Mouse (Mus musculus) adrenal gland, postnatal 14 days (tissue): ENCODE measurements around the gene Ston2. TPM values are rescaled to one million over a fixed set of nuclear protein-coding genes. Genes with fewer than 3 reads are reported as not detected.

Experiments used
- DNase-seq: peaks from one replicate; pipeline ENCODE4 v3.0.0; 2021; ENCODE audit warnings: mixed read lengths
- long read RNA-seq, 2 experiments: library from polyadenylated mRNA; stranded (forward); transcript quantifications; one replicate each; pipeline ENCODE4 v2.0.0; 2021
- total RNA-seq: library from RNA; stranded (reverse); gene quantifications from 2 replicates; pipeline ENCODE4 v1.2.3, GENCODE M21; 2021

Ston2 gene
- 6.4 and 10.1 TPM in 2 replicates for total RNA-seq
- long read RNA-seq, experiment 1, partial matches to known transcripts: 1 of 1 reads
- long read RNA-seq, experiment 1, other reads (novel, unspliced or antisense): 0 of 1 reads
- long read RNA-seq, experiment 2, partial matches to known transcripts: 1 of 2 reads
- long read RNA-seq, experiment 2, other reads (novel, unspliced or antisense): 1 of 2 reads

DNA sequence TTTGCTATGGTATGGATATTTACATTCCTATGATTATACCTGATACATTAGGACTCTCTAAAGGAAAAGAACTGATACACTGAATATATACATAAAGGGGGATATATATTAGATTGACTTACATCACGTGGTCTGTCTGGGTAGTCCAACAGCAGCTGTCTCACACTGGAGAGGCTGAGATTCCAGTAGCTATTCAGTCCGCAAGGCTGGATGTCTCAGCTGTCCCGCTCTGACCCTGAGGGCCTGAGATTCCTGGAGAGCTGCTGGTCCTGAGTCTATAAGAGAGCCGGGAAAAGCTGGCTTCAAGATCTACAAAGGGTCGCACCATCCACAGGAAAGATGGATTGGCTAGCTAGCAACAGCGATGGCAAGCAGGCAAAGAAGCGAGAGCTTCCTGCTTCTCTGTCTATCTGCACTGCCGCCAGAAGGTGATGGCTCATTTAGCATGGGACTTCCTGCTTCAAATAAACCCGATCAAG lies at the start of gene Ston2:
Gene Ston2 (minus strand): TSS at position 429 of the 479 bp plus-strand sequence.
- no peak for DNase-seq

GRCm38 (mm10) chr12:91837401-91838065 lies 49.3 kb upstream of the Ston2 start:
- DNase-seq: peak; percentile 87

- DNase-seq: no peak
These were observed 45.7 kb upstream of the Ston2 start for GRCm38 (mm10) chr12:91833939-91834333.

- no peak for DNase-seq
These were observed 45.2 kb upstream of the Ston2 start for GRCm38 (mm10) chr12:91833237-91833938.

DNA sequence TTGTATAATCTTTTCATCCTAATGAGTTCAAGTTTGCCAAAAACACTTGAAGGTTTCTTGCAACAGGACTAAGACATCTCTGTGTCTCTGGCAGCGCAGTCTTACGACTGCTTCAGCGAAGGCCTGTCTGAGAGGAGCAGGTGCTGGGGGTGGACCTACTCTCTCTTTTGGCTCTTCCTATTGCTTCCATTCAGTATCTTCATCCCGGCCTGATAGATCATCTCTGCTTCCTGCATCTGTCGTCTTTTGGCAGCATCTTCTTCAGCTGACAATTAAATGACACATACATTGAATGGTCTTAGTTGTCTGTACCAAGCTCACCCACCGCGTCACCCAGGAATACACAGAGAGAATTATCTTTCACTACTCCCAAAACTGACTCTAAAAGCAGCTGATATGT lies 43.2 kb upstream of the Ston2 start:
- DNase-seq: no peak

GRCm38 (mm10) chr12:91820461-91820860 lies 32.3 kb upstream of the Ston2 start:
- no peak for DNase-seq

- no peak for DNase-seq
These were observed 30.5 kb upstream of the Ston2 start for GRCm38 (mm10) chr12:91818726-91819125.

- peak; percentile 74 for DNase-seq
These were observed 27.8 kb upstream of the Ston2 start for GRCm38 (mm10) chr12:91815990-91816389.

GRCm38 (mm10) chr12:91815552-91815951 lies 27.4 kb upstream of the Ston2 start:
- DNase-seq: no peak

DNA sequence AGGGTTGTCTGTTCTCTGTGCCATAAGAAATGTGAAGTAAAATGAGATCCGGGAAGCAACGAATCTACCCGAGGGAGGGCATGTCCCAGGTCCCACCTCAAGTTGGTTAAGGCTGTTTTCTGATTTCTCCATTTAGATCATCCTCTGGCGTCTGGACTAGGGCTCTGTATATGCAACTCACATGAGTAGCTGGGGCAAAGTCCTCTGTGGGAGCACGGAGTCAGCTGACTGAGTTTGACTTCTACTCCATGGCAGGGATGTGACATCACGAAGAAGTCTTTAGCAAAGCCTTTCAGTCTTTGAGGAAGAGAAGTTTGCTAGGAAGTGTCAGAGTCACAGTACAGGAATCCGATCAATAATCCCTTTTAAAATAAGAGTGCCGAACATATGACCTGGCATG lies 20.7 kb upstream of the Ston2 start:
- no peak for DNase-seq

DNA sequence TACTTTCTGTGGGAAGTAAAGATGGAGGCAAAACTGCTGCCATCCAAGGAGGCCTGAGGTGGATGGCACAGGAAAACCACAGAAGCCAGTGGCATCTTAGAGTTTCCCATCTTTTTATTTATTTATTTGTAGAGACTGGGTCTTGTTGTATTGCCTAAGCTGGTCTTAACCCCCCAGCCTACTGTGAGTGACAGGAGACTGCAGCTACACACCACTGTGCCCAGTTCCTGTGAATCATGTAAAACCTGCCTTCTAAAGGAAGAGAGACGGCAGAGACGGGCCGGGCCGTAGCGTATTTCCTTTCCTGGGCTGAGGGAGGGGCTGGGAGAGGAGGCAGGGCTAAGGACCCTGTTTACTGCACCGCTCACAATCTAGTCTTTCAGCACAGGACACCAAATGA lies 19.6 kb upstream of the Ston2 start:
- no peak for DNase-seq

- no peak for DNase-seq
These were observed 18.9 kb upstream of the Ston2 start for GRCm38 (mm10) chr12:91807095-91807494.

DNA sequence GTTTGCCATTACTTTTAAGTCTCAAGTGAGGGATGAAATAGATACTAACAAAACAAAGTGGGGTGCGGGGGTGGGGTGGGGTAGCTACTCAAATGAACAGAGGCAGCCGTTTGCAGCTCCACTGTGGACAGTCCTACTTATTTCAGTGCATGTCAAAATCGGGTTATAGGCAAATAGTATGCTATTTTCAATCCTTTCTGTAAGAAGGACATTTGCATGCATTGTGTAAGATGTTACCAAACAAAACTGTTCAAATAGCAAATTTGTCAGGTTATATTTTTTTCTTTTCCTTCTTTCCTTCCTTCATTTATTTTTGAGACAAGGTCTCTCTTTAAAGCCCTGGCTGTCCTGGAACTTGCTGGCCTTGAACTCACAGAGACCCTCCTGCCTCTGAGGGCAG lies 16.1 kb upstream of the Ston2 start:
- no peak for DNase-seq

DNA sequence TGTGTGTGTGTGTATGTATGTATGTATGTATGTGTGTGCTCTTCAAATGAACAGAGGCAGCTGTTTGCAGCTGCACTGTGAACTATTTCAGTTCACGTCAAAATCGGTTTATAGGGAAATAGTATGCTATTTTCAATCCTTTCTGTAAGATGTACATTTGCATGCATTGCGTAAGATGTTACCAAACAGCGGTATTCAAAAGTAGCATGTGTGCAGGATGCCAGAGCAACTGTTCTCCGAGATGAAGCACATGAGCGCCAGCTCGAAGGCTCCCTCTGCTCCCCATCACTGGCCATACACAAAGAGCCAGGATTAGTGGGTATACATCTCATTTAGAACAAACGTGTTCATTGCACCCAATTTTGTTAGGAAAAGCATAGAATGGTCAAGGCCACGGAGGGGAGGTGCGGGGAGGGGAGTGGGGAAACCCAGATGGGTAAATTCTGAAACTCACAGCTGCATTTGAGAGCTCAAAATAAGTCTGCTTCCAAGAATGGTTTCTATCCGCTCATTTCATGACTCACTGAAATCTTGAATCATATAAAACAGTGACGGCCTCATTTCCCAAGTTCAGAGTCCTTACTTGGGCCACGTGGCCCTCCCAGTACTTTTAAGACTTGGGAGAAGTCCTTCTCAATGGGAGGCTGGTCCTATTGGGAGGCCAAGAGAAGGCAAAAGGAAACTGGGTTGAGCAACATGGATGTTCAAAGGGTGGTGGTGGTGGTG lies 15.2 kb upstream of the Ston2 start:
- DNase-seq: no peak

- no peak for DNase-seq
These were observed 14.5 kb upstream of the Ston2 start for GRCm38 (mm10) chr12:91802586-91803206.

GRCm38 (mm10) chr12:91800861-91801385 lies 12.7 kb upstream of the Ston2 start:
- no peak for DNase-seq

DNA sequence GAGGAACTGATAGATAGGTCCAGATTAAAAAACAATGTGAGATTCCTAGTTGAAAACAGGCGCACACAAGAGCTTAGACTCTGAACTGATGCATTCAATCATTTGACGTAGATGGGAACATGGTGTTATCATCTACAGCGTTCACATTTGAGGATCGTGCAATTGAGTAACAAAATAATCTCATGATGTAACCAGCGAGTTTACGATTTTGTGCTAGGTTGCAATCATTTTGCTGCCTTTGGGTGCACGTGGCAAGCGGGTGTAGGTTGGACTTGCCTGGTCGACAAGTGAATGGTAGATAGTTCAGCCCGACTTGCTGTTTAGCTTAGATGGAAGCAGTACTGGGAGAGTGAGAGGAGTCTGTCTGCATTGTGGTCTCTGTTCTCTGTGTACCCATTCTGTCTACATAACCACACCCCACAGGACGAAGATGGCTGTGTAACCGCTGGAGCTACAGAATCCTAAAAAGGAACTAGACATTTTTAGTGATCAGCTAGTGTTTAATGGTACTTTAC lies 11.7 kb upstream of the Ston2 start:
- no peak for DNase-seq

GRCm38 (mm10) chr12:91799379-91799773 lies 11.2 kb upstream of the Ston2 start:
- DNase-seq: no peak

GRCm38 (mm10) chr12:91798720-91799378 lies 10.7 kb upstream of the Ston2 start:
- DNase-seq: peak; percentile 21

GRCm38 (mm10) chr12:91796774-91797173 lies 8.6 kb upstream of the Ston2 start:
- DNase-seq: peak; percentile 38

DNA sequence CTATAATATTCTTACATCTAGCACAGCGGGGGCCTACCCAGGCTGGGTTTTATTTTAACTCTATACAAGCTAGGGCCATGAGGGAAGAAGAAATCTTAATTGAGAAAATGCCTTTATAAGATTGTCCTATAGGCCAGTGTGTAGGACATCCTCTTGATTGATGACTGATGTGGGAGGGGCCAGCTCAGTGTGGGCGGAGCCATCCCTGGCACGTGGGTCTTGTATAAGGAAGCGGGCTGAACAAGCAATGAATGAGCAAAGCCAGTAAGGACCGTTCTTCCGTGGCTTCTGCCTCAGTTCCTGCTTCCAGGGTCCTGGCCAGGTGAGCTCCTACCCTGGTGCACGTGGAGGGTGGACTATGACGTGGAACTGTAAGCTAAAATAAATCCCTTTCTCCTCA lies 5.1 kb upstream of the Ston2 start:
- DNase-seq: no peak
